Mouse (Mus musculus) gonadal fat pad, adult 2 months (tissue): ENCODE data around the gene Med12. TPM values are rescaled to one million over a fixed set of nuclear protein-coding genes. Genes with fewer than 3 reads are reported as not detected.

ENCODE experiments used
- polyA plus RNA-seq: library from polyadenylated mRNA; depleted of rRNA; stranded (reverse); fragments of >200 nt; gene quantifications from 2 replicates; pipeline ENCODE4 v1.2.3, GENCODE M21; 2012; rRNA removed

Med12 gene
- polyA plus RNA-seq, 1 experiment = 67.4 TPM

Other genes with a start within 250 kb of the Med12 start
- gene Tex11, start 214.4 kb upstream of the Med12 start, polyA plus RNA-seq = 0.04 TPM in 1 of 2 replicates, not detected in the other
- 1.0 and 3.2 TPM in 2 replicates for gene Slc7a3, start 188.0 kb upstream of the Med12 start, polyA plus RNA-seq
- gene Snx12, start 51.5 kb upstream of the Med12 start, polyA plus RNA-seq = 16.7 and 23.9 TPM in 2 replicates
- gene Foxo4, start 19.5 kb upstream of the Med12 start, polyA plus RNA-seq = 28.9 and 32.0 TPM in 2 replicates
- 0.43 and 0.80 TPM in 2 replicates for gene Gm614, start 10.0 kb upstream of the Med12 start, polyA plus RNA-seq
- gene Il2rg, start 5.8 kb upstream of the Med12 start, polyA plus RNA-seq = 7.3 TPM in 2 replicates
- not detected in 2 replicates for gene Gm20489, start 5.0 kb upstream of the Med12 start, polyA plus RNA-seq
- 0.19 and 0.46 TPM in 2 replicates for gene Nlgn3, start 25.1 kb downstream of the Med12 start, polyA plus RNA-seq
- 26.4 and 38.0 TPM in 2 replicates for gene Gjb1, start 102.3 kb downstream of the Med12 start, polyA plus RNA-seq
- gene Zmym3, start 146.8 kb downstream of the Med12 start, polyA plus RNA-seq = 45.6 and 60.7 TPM in 2 replicates
- gene Nono, start 155.3 kb downstream of the Med12 start, polyA plus RNA-seq = 127 and 145 TPM in 2 replicates
- 0.27 and 0.57 TPM in 2 replicates for gene Itgb1bp2, start 175.1 kb downstream of the Med12 start, polyA plus RNA-seq